Mouse (Mus musculus) G1E (cell line): ENCODE measurements around the gene Fam214a.

ENCODE experiments used
- CTCF ChIP-seq: IDR thresholded peaks from 2 replicates; pipeline ENCODE4 v1.5.1; 2012; ENCODE audit warnings: low read depth, low read length, inconsistent platforms, mixed read lengths
- GATA1 ChIP-seq: IDR thresholded peaks from 2 replicates; pipeline ENCODE4 v1.6.1; 2012; ENCODE audit warnings: borderline replicate concordance, low read length, inconsistent platforms, mixed read lengths

- TF ChIP-seq CTCF (no peak), GATA1 (no peak)
These were observed 26.2 kb downstream of the Fam214a start for GRCm38 (mm10) chr9:74978868-74979267.
